Mouse (Mus musculus) embryonic facial prominence, embryonic 10.5 days (tissue): ENCODE results near the gene D1Ertd622e. TPM values are rescaled to one million over a fixed set of nuclear protein-coding genes. Genes with fewer than 3 reads are reported as not detected.

Experiments used
- DNase-seq: peaks from one replicate; pipeline ENCODE4 v3.0.0-alpha.2; 2017; ENCODE audit warnings: low spot score
- H3K27ac ChIP-seq: fragments of 300-500 bp; sonication (generic); replicated peaks from 2 replicates; pipeline ENCODE4 v1.5.1; 2016; ENCODE audit warnings: mild to moderate bottlenecking
- H3K27me3 ChIP-seq: fragments of 300-500 bp; sonication (generic); replicated peaks from 2 replicates; pipeline ENCODE4 v1.6.1; 2016; ENCODE audit warnings: low read depth, mild to moderate bottlenecking; ENCODE audit not compliant: poor library complexity, severe bottlenecking
- H3K36me3 ChIP-seq: fragments of 300-500 bp; sonication (generic); replicated peaks from 2 replicates; pipeline ENCODE4 v1.6.1; 2016; ENCODE audit warnings: mild to moderate bottlenecking, moderate library complexity
- H3K4me1 ChIP-seq: fragments of 300-500 bp; sonication (generic); 2 replicates; pipeline ENCODE4 v1.6.1; 2016
- H3K4me3 ChIP-seq: fragments of 300-500 bp; sonication (generic); 2 replicates; pipeline ENCODE4 v1.5.1; 2016; ENCODE audit warnings: mild to moderate bottlenecking, moderate library complexity
- H3K9me3 ChIP-seq: fragments of 300-500 bp; sonication (generic); 2 replicates; pipeline ENCODE4 v1.6.1; 2016; ENCODE audit warnings: mild to moderate bottlenecking
- WGBS: fragments of 180-500 bp; shearing (Covaris S2); methylation state at CpG from one replicate; pipeline ENCODE4 v1.1.7; 2016; 5-methylcytosine and 5-hydroxymethylcytosine counted together
- polyA plus RNA-seq: library from polyadenylated mRNA; unstranded; fragments of >200 nt; fragmentation: Nextera tagmentation; extraction: Ambion mirVana; gene quantifications from 2 replicates; pipeline ENCODE4 v1.2.1, GENCODE M21; 2016

The D1Ertd622e gene
- polyA plus RNA-seq: 17.3 and 19.4 TPM in 2 replicates

GRCm38 (mm10) chr1:97661406-97662241 lies at the start of gene D1Ertd622e:
D1Ertd622e (minus strand) TSS chr1:97662074.
- no peaks in the 10 kb centered on the region for H3K36me3 ChIP-seq
- H3K27me3 ChIP-seq: peaks cover 13% of the 10 kb centered on the region
- under 1% methylated on average over 104 of the region's 106 CpGs for WGBS
- H3K27ac ChIP-seq: peak within 1 kb of the TSS; percentile 94
- H3K4me1 ChIP-seq: peaks cover 28% of the 10 kb centered on the region
- peak within 1 kb of the TSS; percentile 89 for H3K4me3 ChIP-seq
- no peaks in the 10 kb centered on the region for H3K9me3 ChIP-seq
- peak; percentile 84 for DNase-seq

GRCm38 (mm10) chr1:97710520-97710919 lies 48.6 kb upstream of the D1Ertd622e start:
- DNase-seq: no peak

GRCm38 (mm10) chr1:97705389-97705788 lies 43.5 kb upstream of the D1Ertd622e start:
- H3K36me3 ChIP-seq: peaks cover 44% of the 10 kb centered on the region
- no peaks in the 10 kb centered on the region for H3K9me3 ChIP-seq
- H3K27me3 ChIP-seq: no peaks in the 10 kb centered on the region
- no peak overlapping the region for H3K4me3 ChIP-seq
- DNase-seq: no peak
- no peaks in the 10 kb centered on the region for H3K4me1 ChIP-seq
- no peak overlapping the region for H3K27ac ChIP-seq

More at GRCm38 (mm10) chr1:97710520-97710919, 48.6 kb upstream of the D1Ertd622e start:
- no peaks in the 10 kb centered on the region for H3K27me3 ChIP-seq
- 96% methylated on average over 3 of the region's 3 CpGs for WGBS
- H3K36me3 ChIP-seq: peaks cover 72% of the 10 kb centered on the region
- H3K4me3 ChIP-seq: no peak overlapping the region
- no peaks in the 10 kb centered on the region for H3K9me3 ChIP-seq
- H3K27ac ChIP-seq: no peak overlapping the region
- H3K4me1 ChIP-seq: no peaks in the 10 kb centered on the region

- H3K27ac ChIP-seq: no peak overlapping the region
- no peaks in the 10 kb centered on the region for H3K27me3 ChIP-seq
- no peaks in the 10 kb centered on the region for H3K4me1 ChIP-seq
- H3K9me3 ChIP-seq: no peaks in the 10 kb centered on the region
- WGBS: 93% methylated on average over 1 of the region's 1 CpGs
- no peak for DNase-seq
- H3K4me3 ChIP-seq: no peak overlapping the region
- peaks cover 38% of the 10 kb centered on the region for H3K36me3 ChIP-seq
Observed at GRCm38 (mm10) chr1:97704646-97705045, 42.8 kb upstream of the D1Ertd622e start.

GRCm38 (mm10) chr1:97698956-97699570 lies 37.2 kb upstream of the D1Ertd622e start:
- H3K4me3 ChIP-seq: peak overlapping the region; percentile 16; the same call in 1 of the 2 replicates
- WGBS: 18% methylated on average over 11 of the region's 11 CpGs
- no peaks in the 10 kb centered on the region for H3K9me3 ChIP-seq
- peak; percentile 11 for DNase-seq
- H3K27ac ChIP-seq: peak overlapping the region; percentile 55
- H3K27me3 ChIP-seq: no peaks in the 10 kb centered on the region
- peaks cover 2% of the 10 kb centered on the region; the same call in 1 of the 2 replicates for H3K36me3 ChIP-seq
- H3K4me1 ChIP-seq: peaks cover 9% of the 10 kb centered on the region

- H3K9me3 ChIP-seq: no peaks in the 10 kb centered on the region
- 92% methylated on average over 1 of the region's 1 CpGs for WGBS
- no peak overlapping the region for H3K4me3 ChIP-seq
- no peak for DNase-seq
- peaks cover 9% of the 10 kb centered on the region for H3K4me1 ChIP-seq
- no peaks in the 10 kb centered on the region for H3K27me3 ChIP-seq
- H3K27ac ChIP-seq: no peak overlapping the region
- H3K36me3 ChIP-seq: no peaks in the 10 kb centered on the region
Observed at GRCm38 (mm10) chr1:97697273-97697672, 35.4 kb upstream of the D1Ertd622e start.

- no peak for DNase-seq
- H3K9me3 ChIP-seq: no peaks in the 10 kb centered on the region
- no peaks in the 10 kb centered on the region for H3K27me3 ChIP-seq
- H3K36me3 ChIP-seq: no peaks in the 10 kb centered on the region
- H3K4me1 ChIP-seq: peaks cover 5% of the 10 kb centered on the region
- H3K4me3 ChIP-seq: no peak overlapping the region
- no peak overlapping the region for H3K27ac ChIP-seq
Observed at GRCm38 (mm10) chr1:97693825-97694224, 32.0 kb upstream of the D1Ertd622e start.

- H3K4me1 ChIP-seq: no peaks in the 10 kb centered on the region
- no peak overlapping the region for H3K27ac ChIP-seq
- no peaks in the 10 kb centered on the region for H3K27me3 ChIP-seq
- no peaks in the 10 kb centered on the region for H3K36me3 ChIP-seq
- H3K4me3 ChIP-seq: no peak overlapping the region
- H3K9me3 ChIP-seq: no peaks in the 10 kb centered on the region
- WGBS: 14% methylated on average over 3 of the region's 3 CpGs
- DNase-seq: peak; percentile 44
Observed at GRCm38 (mm10) chr1:97688756-97689155, 26.9 kb upstream of the D1Ertd622e start.

GRCm38 (mm10) chr1:97676526-97677177 lies 14.8 kb upstream of the D1Ertd622e start:
- Histone ChIP-seq H3K27ac (no peak overlapping the region), H3K27me3 (no peaks in the 10 kb centered on the region), H3K9me3 (no peaks in the 10 kb centered on the region), H3K4me1 (no peaks in the 10 kb centered on the region), H3K4me3 (no peak overlapping the region), H3K36me3 (no peaks in the 10 kb centered on the region)
- WGBS: 80% methylated on average over 4 of the region's 4 CpGs
- no peak for DNase-seq

- WGBS: 78% methylated on average over 2 of the region's 2 CpGs
- H3K27me3 ChIP-seq: no peaks in the 10 kb centered on the region
- H3K4me1 ChIP-seq: no peaks in the 10 kb centered on the region
- H3K36me3 ChIP-seq: no peaks in the 10 kb centered on the region
- no peak overlapping the region for H3K4me3 ChIP-seq
- no peaks in the 10 kb centered on the region for H3K9me3 ChIP-seq
- DNase-seq: no peak
- H3K27ac ChIP-seq: no peak overlapping the region
Observed at GRCm38 (mm10) chr1:97676115-97676514, 14.2 kb upstream of the D1Ertd622e start.

- 75% methylated on average over 2 of the region's 2 CpGs for WGBS
Observed at GRCm38 (mm10) chr1:97672849-97673248, 11.0 kb upstream of the D1Ertd622e start.

GRCm38 (mm10) chr1:97667288-97667687 lies 5.4 kb upstream of the D1Ertd622e start:
- H3K27ac ChIP-seq: no peak overlapping the region
- no peaks in the 10 kb centered on the region for H3K4me1 ChIP-seq
- H3K4me3 ChIP-seq: no peak overlapping the region
- H3K27me3 ChIP-seq: peaks cover 13% of the 10 kb centered on the region
- H3K9me3 ChIP-seq: no peaks in the 10 kb centered on the region
- no peak for DNase-seq
- H3K36me3 ChIP-seq: no peaks in the 10 kb centered on the region
- WGBS: 96% methylated on average over 1 of the region's 1 CpGs

More at GRCm38 (mm10) chr1:97672849-97673248, 11.0 kb upstream of the D1Ertd622e start:
- Histone ChIP-seq H3K4me1 (no peaks in the 10 kb centered on the region), H3K9me3 (no peaks in the 10 kb centered on the region), H3K27me3 (no peaks in the 10 kb centered on the region), H3K4me3 (no peak overlapping the region), H3K27ac (no peak overlapping the region), H3K36me3 (no peaks in the 10 kb centered on the region)
- no peak for DNase-seq
